In the genomic region with DNA sequence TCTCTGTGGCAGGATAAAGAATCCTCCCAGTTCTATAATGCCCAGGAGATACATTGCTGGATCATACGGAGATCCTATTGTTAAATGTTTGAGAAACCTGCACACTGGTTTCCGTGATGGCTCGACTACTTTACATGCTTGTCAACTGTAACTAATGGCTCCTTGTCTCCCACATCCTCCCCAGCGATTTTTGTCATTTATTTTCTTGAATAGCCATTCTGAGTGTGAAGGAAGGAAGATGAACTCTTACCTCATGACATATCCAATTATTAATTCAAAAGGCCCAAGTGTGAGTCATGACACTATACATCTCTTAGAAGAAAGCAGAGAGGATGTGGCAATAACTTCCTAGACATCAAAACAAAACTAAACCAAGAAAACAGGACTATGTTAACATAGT, we compare ENCODE assay signal across 25 mouse cellular contexts.
"Had no signal": no experiment of that assay in that cellular context is flagged by ENCODE, and none has a peak within 500 bp of the region (broad histone marks: within the 10 kb centered on the region; RNA-seq: fewer than 3 reads in every experiment).

No protein-coding gene starts in this region.

- ATAC-seq: hindbrain, embryonic 16.5 days; inflammation-experienced regulatory T-cells, adult 6 months; intestine, embryonic 15.5 days; intestine, postnatal 0 days had no signal

- H3K9ac ChIP-seq: heart, embryonic 13.5 days; heart, embryonic 15.5 days; hindbrain, embryonic 12.5 days; hindbrain, embryonic 14.5 days; intestine, embryonic 15.5 days; limb, embryonic 12.5 days had no signal

- H3K27me3 ChIP-seq: heart, embryonic 13.5 days; heart, embryonic 15.5 days; hindbrain, embryonic 12.5 days; intestine, embryonic 15.5 days; limb, embryonic 12.5 days had no signal

- H3K9me3 ChIP-seq: heart, embryonic 13.5 days; heart, embryonic 15.5 days; hindbrain, embryonic 10.5 days; hindbrain, embryonic 12.5 days; intestine, embryonic 15.5 days; limb, embryonic 10.5 days; limb, embryonic 12.5 days had no signal

- H3K4me3 ChIP-seq: gastrocnemius, adult 2 months; heart, adult 2 months; heart, embryonic 13.5 days; heart, embryonic 15.5 days; hindbrain, embryonic 10.5 days; hindbrain, embryonic 12.5 days; intestine, embryonic 15.5 days; layer of hippocampus, adult 2 months; left cerebral cortex, adult 2 months; limb, embryonic 10.5 days; limb, embryonic 12.5 days had no signal

- H3K4me2 ChIP-seq: heart, embryonic 11.5 days; heart, embryonic 13.5 days; heart, embryonic 15.5 days; hindbrain, embryonic 12.5 days; hindbrain, embryonic 14.5 days; intestine, embryonic 15.5 days; limb, embryonic 12.5 days had no signal

- H3K27ac ChIP-seq: gastrocnemius, adult 2 months; heart, adult 2 months; heart, embryonic 13.5 days; heart, embryonic 15.5 days; hindbrain, embryonic 10.5 days; hindbrain, embryonic 12.5 days; hindbrain, embryonic 14.5 days; intestine, embryonic 15.5 days; layer of hippocampus, adult 2 months; left cerebral cortex, adult 2 months; limb, embryonic 10.5 days; limb, embryonic 12.5 days had no signal

- DNase-seq: gastrocnemius, adult 2 months; gastrocnemius, postnatal 10 days; gastrocnemius, postnatal 25 days; heart, adult 2 months; heart, postnatal 4 days; kidney, adult 18-20 months; kidney, adult 8-10 months; kidney, postnatal 10 days; kidney, postnatal 25 days; kidney, postnatal 4 days; liver had no signal

- H3K36me3 ChIP-seq: heart, embryonic 13.5 days; heart, embryonic 15.5 days; hindbrain, embryonic 10.5 days; hindbrain, embryonic 12.5 days; intestine, embryonic 15.5 days; limb, embryonic 10.5 days; limb, embryonic 12.5 days had no signal
